Mouse (Mus musculus): ENCODE measurements around the gene Alk.

The Alk gene

GRCm38 (mm10) chr17:71872976-71873375, 731.5 kb downstream of the Alk start:
- DNase-seq (ENCODE audit: low spot score): peak; percentile 42

GRCm38 (mm10) chr17:71871981-71872380, 732.4 kb downstream of the Alk start:
- no peak for DNase-seq (ENCODE audit: low spot score)

- no peak for DNase-seq (ENCODE audit: low spot score)
Measured at GRCm38 (mm10) chr17:71870641-71871040, 733.8 kb downstream of the Alk start.

- peak; percentile 14 for DNase-seq (ENCODE audit: low spot score)
Measured at GRCm38 (mm10) chr17:71870232-71870621, 734.2 kb downstream of the Alk start.

GRCm38 (mm10) chr17:71869372-71870231, 734.8 kb downstream of the Alk start:
- peak; percentile 60 for DNase-seq (ENCODE audit: low spot score)

- DNase-seq (ENCODE audit: low spot score): no peak
Measured at GRCm38 (mm10) chr17:71868828-71869227, 735.6 kb downstream of the Alk start.

GRCm38 (mm10) chr17:71867892-71868291, 736.5 kb downstream of the Alk start:
- DNase-seq (ENCODE audit: low spot score): no peak

GRCm38 (mm10) chr17:71865437-71865836, 739.0 kb downstream of the Alk start:
- no peak for DNase-seq (ENCODE audit: low spot score)

GRCm38 (mm10) chr17:71864039-71864438, 740.4 kb downstream of the Alk start:
- no peak for DNase-seq (ENCODE audit: low spot score)

GRCm38 (mm10) chr17:71862895-71863294, 741.5 kb downstream of the Alk start:
- no peak for DNase-seq (ENCODE audit: low spot score)

- DNase-seq (ENCODE audit: low spot score): no peak
Measured at GRCm38 (mm10) chr17:71862184-71862583, 742.2 kb downstream of the Alk start.

GRCm38 (mm10) chr17:71831960-71832359, 772.5 kb downstream of the Alk start:
- DNase-seq (ENCODE audit: low spot score): no peak

- no peak for DNase-seq (ENCODE audit: low spot score)
Measured at GRCm38 (mm10) chr17:71828647-71829414, 775.6 kb downstream of the Alk start.

- DNase-seq (ENCODE audit: low spot score): no peak
Measured at GRCm38 (mm10) chr17:71827627-71828026, 776.8 kb downstream of the Alk start.

- DNase-seq (ENCODE audit: low spot score): no peak
Measured at GRCm38 (mm10) chr17:71826603-71827002, 777.8 kb downstream of the Alk start.

- no peak for DNase-seq (ENCODE audit: low spot score)
Measured at GRCm38 (mm10) chr17:71823622-71824306, 780.7 kb downstream of the Alk start.

All from embryo, embryonic 10.5 days (tissue).